Mouse (Mus musculus) liver, adult (tissue): ENCODE measurements around the gene Hdac9.

Source experiments
- GATA4 ChIP-seq: IDR thresholded peaks from 2 replicates; pipeline ENCODE4 v1.6.1; 2014; ENCODE audit warnings: mild to moderate bottlenecking, low read length; ENCODE audit not compliant: insufficient replicate concordance

Gene Hdac9

DNA sequence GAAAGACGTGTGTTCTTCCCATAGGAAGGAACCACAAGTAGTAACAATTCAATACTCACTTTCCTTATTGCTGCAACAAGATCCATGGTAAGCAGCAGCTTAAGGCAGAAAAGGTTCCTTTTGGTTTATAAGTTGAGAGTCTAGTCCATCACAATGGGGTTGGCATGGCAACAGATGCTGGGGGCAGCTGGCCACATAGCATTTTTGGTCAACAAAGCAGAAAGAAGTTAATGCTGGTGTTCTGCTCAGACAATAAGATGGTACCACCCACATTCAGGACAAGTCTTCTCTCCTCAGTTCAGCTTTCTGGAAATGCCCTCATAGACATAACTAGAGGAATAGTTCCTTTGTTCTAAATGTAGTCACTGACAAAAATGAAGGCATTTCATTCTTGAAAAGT, at the start of gene Hdac9:
TSS of gene Hdac9 (minus strand) at position 101 of the 400 bp plus-strand sequence.
- no peak for TF ChIP-seq GATA4

DNA sequence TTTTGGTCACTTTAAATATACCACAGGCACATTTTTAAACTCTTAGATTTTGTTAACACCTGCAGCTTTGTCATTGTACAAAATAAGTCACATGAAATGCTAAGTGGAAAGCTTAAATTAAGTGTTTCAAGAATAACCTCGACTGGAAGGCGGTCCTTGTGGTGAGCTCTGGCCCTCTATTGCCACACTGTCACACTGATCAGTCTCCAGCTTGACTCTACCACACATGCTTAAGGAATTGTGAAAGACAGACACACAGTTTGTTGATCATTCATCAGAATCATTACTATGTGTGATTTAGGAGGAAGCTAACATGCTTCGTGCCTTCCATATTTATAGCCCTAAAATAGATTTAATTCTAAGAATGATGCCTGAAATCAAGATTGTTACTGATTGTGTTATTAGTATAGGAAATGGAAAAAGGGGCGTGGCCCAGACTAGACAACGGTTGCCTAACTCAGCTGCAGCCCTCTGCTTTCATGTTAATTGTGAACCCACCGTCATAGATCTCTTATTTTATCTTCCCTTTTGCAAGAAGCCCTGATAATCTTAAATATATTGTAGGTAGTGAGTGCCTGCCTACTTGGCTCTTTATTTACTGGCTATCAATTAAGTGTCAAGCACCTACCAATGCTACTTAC, 32.3 kb upstream of the Hdac9 start:
- TF ChIP-seq GATA4: no peak

DNA sequence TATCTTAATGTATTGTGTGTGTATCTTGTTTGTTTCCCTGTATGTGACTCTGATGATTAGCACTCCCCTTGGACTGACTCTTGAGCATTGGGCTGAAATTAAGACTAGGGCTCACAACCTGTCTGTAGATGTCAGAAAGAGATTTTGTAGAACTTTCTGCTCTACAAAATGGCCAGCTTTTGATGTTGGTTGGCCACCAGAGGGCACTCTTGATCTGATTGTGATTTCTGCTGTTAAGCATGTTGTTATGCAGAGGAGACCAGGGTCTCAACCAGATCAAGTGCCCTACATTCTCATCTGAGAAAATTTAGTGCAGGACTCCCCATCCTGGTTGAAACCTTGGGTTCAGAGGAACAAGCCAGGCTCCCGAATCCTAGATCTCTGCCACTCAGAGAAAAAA, 21.0 kb upstream of the Hdac9 start:
- TF ChIP-seq GATA4: no peak

DNA sequence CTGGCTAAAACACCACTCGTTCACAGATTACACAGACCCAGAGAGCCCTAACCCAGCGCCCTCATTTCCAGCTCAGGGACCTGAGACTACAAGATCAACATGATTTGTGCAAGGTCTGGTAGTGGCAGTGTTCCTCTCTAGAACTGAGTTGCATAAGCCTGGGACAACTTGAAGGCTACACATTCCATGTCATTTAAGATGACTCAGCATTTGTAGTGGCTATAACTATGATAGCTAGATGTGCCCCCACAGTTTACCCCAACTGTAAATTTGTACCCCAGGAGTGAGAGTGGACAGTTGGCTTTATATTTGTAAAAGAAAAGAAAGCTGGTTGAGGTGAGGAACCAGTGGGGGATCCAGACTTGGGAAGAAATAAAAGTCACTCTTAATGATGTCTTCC, 8.9 kb downstream of the Hdac9 start:
- TF ChIP-seq GATA4: no peak

DNA sequence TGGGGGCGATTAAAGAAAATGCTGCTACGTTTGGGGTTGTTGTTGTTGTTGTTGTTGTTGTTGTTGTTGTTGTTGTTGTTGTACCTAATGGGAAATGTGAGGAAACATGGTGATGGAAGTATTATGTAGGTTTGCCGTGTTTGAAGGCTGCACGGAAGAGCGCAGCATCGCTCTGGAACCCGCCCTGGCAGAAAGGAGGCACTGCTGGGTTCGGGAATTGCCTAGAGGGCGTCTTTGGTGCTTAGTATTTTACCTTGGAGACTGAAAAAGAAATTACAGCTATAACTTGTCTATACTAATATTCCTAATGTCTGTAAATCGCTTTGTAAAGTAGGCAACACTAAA, 9.4 kb downstream of the Hdac9 start:
- TF ChIP-seq GATA4: no peak

DNA sequence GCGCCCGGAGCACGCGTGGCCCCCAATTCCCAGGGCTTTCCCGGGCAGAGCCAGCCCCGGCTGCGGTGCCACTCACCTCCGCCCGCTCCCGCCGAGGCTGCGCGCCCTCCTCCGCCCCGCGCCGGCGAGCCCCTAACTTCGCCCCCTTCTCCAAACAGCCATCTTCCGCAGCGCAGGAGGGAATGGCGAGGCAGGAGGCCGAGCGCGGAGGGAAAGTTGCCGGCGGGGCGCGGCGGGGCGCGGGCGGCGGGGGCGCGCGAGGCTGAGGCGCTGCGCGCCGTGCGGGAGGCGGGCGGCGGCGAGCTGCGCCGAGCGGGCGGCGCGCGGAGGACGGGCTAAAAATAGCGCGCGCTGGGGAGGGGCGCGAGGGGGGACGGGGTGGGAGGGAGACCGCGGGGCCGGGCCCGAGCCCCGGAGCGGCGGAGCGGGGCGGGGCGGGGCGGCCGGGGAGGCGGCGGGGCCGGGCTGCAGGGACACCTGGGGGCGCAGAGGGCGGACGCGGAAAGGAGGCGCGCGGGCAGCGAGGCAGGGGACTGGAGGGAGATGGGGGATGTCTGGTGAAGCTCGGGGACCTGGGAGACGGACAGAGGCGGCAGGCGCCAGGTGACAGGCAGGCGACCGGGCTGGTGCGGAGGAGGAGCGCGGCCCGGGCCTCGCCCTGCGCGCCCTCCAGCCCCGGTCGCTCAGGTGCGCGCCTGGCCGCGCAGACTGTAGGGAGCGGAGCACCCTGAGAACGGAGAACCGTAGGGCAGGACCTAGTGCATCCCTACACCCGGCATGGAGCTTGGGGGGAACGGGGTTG, 10.0 kb downstream of the Hdac9 start:
- no peak for TF ChIP-seq GATA4

DNA sequence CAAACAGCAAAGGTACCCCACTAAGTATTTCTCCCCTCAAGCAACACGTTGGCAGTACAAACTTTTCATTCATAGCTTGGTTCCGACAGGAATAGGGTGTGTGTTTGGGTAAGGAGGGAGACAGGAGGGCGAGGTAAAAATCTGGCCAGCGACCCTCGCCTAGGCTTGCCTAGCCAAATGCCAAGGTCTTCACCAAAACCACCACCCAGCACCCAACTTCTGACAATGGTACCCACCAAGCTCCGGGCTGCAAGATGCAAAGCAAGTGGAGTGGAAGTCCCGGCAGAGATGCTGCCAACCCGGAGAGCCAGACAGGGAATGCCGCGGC, 10.6 kb downstream of the Hdac9 start:
- TF ChIP-seq GATA4: no peak

DNA sequence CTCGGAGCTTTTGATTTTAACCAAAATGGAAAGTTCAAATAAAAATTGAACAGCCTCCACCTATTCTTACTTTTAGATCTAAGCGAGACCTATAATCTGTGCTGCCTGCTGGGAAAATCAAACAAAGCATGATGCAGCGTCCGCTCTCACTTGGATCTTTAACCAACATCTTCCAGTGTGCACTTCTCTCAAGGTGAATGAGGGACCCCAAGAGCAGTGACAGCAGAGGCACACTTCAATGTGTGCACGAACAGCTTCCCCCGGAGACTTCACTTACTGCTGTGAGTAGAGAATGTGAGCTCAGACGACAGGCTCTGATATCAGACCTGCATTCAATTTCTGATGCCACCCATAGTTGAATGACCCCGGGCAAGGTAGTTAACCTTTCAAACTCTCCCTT, 16.7 kb downstream of the Hdac9 start:
- TF ChIP-seq GATA4: no peak

DNA sequence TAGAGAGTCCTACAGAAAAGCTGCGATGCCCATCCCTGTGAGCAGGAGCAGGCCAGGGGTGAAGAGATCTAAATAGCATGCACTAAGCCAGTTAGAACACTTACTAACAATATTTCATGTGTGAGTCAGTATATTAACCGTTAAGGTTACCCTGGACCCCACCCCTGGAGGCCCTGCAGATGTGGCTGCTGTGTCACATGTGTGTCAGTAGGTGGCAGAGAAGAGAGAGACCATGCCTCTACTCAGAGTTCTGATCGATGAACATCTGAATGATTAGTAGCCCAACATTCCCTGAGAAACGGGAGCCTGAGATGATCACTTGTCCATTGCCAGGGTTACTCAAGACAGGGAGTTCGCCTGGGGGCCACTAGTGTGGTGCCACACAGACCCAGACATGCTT, 22.0 kb downstream of the Hdac9 start:
- TF ChIP-seq GATA4: no peak

DNA sequence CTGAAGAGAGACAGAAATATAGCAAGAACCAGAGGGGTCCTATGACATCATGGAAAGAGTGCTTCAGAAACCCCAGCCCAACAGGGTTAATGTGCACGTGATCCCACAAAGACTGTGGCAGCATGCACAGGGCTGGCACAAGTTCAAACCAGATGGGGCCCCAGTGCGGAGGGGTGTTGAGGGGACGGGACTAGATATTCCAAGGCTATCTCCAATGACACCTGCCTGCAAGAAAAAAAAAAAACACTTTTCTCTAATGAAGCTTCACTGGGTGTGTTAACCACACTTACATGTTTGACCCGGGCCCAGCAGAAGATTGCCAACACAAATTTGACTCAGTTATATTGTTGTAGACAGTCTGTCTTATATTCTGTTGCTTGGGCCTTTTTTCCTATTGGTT, 28.2 kb downstream of the Hdac9 start:
- TF ChIP-seq GATA4: no peak

DNA sequence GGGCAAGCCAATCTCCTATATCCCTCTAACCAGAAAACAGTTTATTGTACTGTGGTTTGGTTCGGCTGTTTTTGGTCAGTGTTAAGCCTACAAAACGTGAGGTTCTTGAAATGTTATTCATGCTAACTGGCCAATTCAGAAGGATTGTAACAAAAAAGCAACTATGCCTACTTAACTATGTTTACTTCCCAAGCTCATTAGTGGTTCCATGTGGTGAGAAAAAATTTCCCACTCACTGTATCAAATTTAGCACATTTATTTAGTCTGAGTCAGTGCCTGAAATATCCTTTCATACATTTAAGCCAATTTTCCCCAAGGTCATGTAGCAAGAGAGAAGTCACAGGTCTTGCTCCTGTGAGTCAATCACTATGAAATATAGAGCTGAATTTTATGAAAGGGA, 42.0 kb downstream of the Hdac9 start:
- TF ChIP-seq GATA4: no peak

DNA sequence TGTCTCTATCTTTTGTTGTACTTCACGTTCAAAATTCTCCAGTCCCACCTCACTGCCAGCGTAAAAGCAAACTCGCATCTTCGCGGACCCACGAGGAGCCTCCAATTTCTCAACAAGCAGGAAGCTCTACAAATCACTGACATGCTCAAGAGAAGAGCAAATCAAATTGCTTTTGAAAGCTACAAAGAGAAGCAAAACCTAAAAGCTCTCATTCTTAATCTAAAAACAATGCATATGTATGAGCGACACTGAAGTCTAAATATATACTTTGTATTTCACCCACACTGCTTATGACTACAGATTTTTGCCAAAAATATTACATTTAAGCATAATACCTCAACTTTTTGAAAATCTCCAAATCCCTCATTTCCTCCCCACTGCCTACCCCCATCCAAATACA, 45.9 kb downstream of the Hdac9 start:
- no peak for TF ChIP-seq GATA4

DNA sequence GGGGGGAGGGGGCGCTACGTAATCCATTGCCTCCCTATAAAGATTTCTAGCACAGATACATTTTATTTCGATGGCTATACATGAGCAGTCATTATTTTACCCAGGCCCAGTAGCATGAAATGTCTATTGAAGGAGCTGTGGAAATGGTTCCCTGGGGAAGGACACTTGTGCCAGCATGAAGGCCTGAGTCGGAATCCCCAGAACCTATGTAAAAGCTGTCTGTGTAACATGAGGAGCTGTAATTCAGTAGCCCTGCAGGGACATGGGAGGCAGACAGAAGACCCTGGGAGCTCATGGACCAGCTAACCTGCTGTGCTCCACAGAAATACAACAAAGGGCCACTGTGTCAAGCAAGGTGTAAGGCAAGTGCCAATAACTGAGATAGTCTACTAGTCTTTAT, 75.7 kb downstream of the Hdac9 start:
- no peak for TF ChIP-seq GATA4

DNA sequence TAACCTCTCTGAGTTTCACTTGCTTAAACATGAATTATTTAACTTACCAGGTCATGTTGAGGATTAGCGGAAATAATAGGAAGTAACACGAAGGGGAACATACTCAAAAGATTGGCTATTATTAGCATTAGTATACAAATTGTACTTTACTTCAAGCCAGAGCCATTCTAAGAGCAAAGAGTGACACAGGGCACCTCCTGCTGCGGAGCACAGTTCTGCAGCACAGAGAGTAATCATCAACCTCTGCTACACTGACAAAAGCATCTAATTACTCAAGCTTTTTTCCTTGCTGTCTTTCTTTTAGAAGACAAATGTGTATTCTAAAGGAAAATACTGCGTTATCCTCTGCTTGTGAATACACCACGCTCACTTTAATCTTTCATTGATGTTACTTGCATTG, 79.6 kb downstream of the Hdac9 start:
- no peak for TF ChIP-seq GATA4

DNA sequence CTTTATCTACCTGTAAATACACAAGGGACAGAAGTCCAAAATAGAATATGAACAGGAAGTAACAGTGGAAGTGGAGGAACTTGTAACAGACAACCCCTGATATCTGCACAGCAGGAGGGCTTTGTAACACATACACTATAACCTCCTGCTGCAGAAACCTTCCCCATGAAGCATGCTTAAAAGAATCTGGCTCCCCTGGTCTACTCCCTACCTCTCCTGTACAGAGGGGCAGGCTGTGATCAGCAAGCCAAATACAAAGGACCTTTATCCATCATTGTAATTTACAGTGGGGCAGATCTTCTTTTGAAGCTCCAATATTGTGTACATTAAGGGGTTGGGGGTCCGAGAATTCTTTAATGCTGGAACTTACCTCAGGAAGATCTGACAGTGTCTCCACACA, 80.0 kb downstream of the Hdac9 start:
- TF ChIP-seq GATA4: no peak

DNA sequence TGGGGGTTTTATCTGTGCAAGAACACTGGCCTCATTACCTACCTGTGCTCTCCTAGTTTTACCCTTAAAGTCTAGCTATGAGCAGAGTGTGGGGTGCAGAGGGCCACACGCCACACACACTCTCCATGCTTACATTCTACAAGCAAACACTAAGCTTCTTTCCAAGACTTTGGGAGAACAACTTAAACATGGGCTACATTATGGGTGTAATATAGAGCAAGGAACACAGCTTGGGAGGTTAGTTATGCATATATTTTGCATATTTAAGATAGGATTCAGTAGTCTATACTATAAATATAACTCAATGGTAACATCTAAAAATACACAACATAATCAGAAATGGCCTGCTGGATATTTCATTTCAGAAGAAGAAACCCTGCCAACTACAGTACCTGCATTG, 80.8 kb downstream of the Hdac9 start:
- TF ChIP-seq GATA4: no peak

DNA sequence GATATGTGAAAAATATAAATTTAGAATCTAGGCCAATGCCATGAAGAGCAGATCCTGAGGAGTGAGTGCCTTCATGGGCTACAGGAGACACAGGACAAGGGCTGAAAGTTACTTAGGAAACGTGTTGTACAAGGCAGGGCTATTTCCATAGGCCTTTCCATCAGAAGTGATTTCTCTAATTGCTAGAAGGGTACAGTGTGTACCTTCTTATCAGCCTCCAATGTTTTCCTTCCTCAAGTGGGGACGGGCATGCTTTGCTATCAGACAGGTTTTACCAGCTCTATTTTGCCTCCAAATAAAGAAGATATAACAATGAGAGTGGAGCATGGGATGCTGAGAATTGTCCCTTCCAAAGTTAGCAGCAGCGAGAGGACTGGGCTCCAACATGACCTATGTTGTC, 81.4 kb downstream of the Hdac9 start:
- TF ChIP-seq GATA4: no peak

DNA sequence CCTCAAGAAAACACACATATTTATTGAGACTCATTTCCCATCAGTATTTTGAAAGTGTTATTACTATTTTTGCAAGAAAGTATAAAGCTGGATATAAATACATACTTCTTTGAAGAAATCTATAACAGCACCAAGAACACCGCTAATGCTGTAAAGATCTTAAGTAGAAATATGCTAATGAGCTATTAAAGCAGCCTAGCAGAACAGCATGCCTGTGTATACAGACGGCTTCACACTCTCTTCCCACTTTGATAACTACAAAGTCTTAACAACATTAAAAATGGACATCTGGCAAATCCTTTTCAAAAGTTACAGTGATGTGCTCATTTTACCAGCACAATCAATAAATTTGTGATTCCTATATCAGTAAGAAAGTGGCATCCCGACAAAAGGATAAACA, 88.2 kb downstream of the Hdac9 start:
- TF ChIP-seq GATA4: no peak

DNA sequence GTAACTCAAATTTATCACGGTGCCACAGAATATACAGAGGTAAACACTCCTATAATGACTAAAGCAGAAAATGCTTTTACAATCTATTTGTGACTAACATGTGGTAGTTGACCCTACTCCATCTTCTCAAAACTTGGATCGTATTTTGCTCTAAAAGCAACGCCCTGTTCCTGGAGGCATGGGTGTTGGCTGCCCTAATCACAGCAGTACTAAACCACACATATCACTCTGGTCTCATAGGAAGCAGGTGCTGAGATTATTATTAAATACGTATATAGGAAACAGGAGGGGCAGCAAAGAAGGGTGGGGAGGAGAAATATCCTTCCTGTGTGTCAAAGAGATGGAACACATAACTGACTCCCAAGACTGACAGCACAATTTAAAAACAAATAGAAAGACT, 90.0 kb downstream of the Hdac9 start:
- no peak for TF ChIP-seq GATA4
